Mouse (Mus musculus) embryonic facial prominence, embryonic 11.5 days (tissue): ENCODE measurements around the gene Rexo1. TPM values are rescaled to one million over a fixed set of nuclear protein-coding genes. Genes with fewer than 3 reads are reported as not detected.

Source experiments
- ATAC-seq: fragments of 200-750 bp; cut with Nextera tagmentation; replicated peaks from 2 replicates; pipeline ENCODE4 v1.8.0; 2017; ENCODE audit warnings: low read depth; ENCODE audit not compliant: insufficient number of reproducible peaks, low FRiP score, low TSS enrichment
- DNase-seq: peaks from one replicate; pipeline ENCODE4 v3.0.0-alpha.2; 2015; ENCODE audit warnings: low spot score
- H3K27ac ChIP-seq: fragments of 300-500 bp; sonication (generic); replicated peaks from 2 replicates; pipeline ENCODE4 v1.5.1; 2014; ENCODE audit warnings: mild to moderate bottlenecking, low read depth, low read length, control low read depth
- H3K27me3 ChIP-seq: fragments of 300-500 bp; sonication (generic); 2 replicates; pipeline ENCODE4 v1.6.1; 2014; ENCODE audit warnings: mild to moderate bottlenecking, low read length, moderate library complexity, mixed read lengths; ENCODE audit not compliant: control insufficient read depth, insufficient read depth
- H3K36me3 ChIP-seq: fragments of 300-500 bp; sonication (generic); replicated peaks from 2 replicates; pipeline ENCODE4 v1.6.1; 2014; ENCODE audit warnings: low read depth, mild to moderate bottlenecking, low read length, moderate library complexity, mixed read lengths; ENCODE audit not compliant: control insufficient read depth, insufficient read depth
- H3K4me1 ChIP-seq: fragments of 300-500 bp; sonication (generic); 2 replicates; pipeline ENCODE4 v1.6.1; 2014; ENCODE audit warnings: low read length, mixed read lengths; ENCODE audit not compliant: control insufficient read depth, insufficient read depth
- H3K4me2 ChIP-seq: fragments of 300-500 bp; sonication (generic); 2 replicates; pipeline ENCODE4 v1.6.1; 2014; ENCODE audit warnings: low read depth, mild to moderate bottlenecking, control low read depth, low read length, moderate library complexity
- H3K4me3 ChIP-seq: fragments of 300-500 bp; sonication (generic); 2 replicates; pipeline ENCODE4 v1.5.1; 2014; ENCODE audit warnings: low read depth, low read length, control low read depth
- H3K9ac ChIP-seq: fragments of 300-500 bp; sonication (generic); replicated peaks from 2 replicates; pipeline ENCODE4 v1.6.1; 2014; ENCODE audit warnings: mild to moderate bottlenecking, control low read depth, low read length
- H3K9me3 ChIP-seq: fragments of 300-500 bp; sonication (generic); replicated peaks from 2 replicates; pipeline ENCODE4 v1.6.1; 2016; ENCODE audit warnings: mild to moderate bottlenecking, low read length, inconsistent platforms, mixed read lengths; ENCODE audit not compliant: control insufficient read depth
- whole genome bisulfite sequencing: fragments of 180-500 bp; shearing (Covaris S2); extraction: QIAGEN DNeasy Blood & Tissue Kit; methylation state at CpG from one replicate; pipeline ENCODE4 v1.1.7; 2014; 5-methylcytosine and 5-hydroxymethylcytosine counted together
- polyA plus RNA-seq: library from polyadenylated mRNA; unstranded; fragments of >200 nt; fragmentation: Nextera tagmentation; extraction: Ambion mirVana; gene quantifications from 2 replicates; pipeline ENCODE4 v1.2.1, GENCODE M21; 2014

Gene Rexo1
- 17.1 and 20.6 TPM in 2 replicates for polyA plus RNA-seq

DNA sequence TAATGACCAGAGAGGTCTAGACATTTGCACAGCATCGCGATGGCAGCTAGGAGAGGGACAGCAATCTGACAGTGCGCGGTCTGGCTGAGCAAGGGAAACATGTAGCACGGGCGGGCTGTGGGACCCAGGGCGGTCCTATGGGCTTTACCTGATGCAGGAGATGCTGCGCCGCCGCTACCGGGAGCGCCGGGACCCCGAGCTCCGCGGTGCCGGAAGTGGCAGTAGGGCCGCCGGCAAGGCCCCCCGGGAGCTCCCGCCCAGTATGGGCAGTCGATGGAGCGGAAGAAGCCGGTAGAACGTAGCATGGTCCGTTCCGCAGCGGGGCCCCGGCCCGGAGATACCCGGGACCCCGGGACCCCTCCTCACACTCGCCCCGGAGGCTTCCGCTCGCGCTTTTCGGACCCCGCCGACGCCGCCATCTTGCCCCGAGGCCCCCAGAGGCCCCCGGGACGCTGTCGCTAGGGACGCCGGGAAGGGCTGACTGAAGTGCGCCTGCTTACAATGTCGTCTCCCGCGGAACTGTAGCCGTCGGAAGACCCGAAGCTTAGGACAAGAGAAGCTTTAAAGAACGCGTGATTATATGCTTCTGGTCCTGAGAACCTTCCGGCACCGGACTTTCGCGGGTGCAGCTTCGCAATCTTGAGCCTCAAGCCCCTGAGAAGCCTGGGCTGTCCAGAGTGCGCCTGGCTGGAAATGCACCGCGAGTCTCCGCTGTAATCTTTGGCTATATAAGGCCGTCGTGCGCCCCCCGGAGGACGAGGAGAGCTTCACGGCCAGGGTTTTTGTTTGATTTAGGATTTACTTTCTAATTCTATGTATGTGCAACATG, at the start of gene Rexo1:
Gene Rexo1 (minus strand): TSS at position 445 of the 829 bp plus-strand sequence.
- under 1% methylated on average over 72 of the region's 72 CpGs for WGBS
- ATAC-seq (peak; percentile 60), DNase-seq (peak; percentile 96)
- H3K9me3 ChIP-seq, result no peaks in the 10 kb centered on the region
- peaks cover 4% of the 10 kb centered on the region for H3K4me1 ChIP-seq
- H3K36me3 ChIP-seq, result no peaks in the 10 kb centered on the region
- H3K4me2 ChIP-seq, result peak within 1 kb of the TSS; percentile 84
- peak within 1 kb of the TSS; percentile 95 for H3K9ac ChIP-seq
- H3K4me3 ChIP-seq, result peak within 1 kb of the TSS; percentile 97
- no peaks in the 10 kb centered on the region for H3K27me3 ChIP-seq
- H3K27ac ChIP-seq, result peak within 1 kb of the TSS; percentile 70

DNA sequence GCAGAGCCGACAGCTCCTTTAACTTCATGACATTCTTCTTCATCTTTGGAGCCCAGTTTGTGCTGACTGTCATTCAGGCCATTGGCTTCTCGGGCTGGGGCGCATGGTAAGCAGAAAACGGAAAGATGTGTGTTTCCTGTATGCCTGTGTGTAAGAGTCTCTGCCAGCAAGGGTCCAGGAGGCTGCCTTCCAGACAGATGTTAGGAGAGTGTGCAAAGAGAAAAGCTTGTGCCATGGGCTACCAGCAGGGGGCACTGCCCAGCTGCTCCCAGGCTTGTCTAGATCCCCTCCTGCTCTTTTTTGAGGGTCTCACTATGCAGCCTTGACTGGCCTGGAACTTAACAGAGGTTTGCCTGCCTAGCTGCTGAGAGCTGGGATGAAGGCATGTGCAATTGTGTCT, 49.7 kb upstream of the Rexo1 start:
- Histone ChIP-seq H3K9me3 (no peaks in the 10 kb centered on the region), H3K27me3 (no peaks in the 10 kb centered on the region), H3K27ac (0 out of 2 replicates have a peak overlapping the region, but pooled peaks have one; percentile 11), H3K4me3 (no peak overlapping the region), H3K4me2 (no peak overlapping the region), H3K36me3 (peaks cover 12% of the 10 kb centered on the region), H3K4me1 (no peaks in the 10 kb centered on the region), H3K9ac (no peak overlapping the region; the same call in 1 of the 2 replicates)
- DNase-seq, result peak; percentile 63
- 75% methylated on average over 4 of the region's 4 CpGs for WGBS
- no peak for ATAC-seq

DNA sequence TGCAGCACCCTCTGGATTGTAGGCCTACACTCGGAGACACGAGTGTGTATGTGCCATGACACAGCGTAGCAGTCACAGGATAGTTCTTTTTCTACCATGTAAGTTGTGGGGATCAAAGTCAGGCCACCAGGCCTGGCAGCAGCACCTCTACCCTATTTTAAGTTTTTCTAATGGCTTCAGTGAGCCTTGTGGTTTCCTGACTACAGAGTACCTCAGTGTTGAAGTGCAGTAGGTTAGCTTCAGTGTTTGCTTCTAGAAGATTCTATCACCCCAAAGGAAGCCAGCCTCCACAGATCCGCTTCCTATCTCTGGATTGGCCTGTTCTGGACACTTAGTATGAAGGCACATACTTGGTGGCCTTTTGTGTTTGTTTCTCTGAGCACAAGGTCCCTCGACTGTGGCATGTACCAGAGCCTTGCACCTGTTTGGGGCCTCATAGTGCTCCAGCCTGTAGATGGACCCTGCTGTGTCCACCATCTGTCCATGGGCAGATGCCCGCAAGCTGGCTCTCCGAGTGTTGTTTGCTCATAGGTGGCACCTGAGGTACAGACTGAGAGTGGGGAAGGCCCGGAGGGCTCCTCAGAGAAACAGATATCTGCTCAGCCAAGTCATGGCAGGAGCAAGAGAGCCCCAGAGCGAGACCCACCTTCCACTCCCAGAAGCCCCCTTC, 48.9 kb upstream of the Rexo1 start:
- H3K9me3 ChIP-seq, result no peaks in the 10 kb centered on the region
- H3K36me3 ChIP-seq, result peaks cover 12% of the 10 kb centered on the region
- H3K4me3 ChIP-seq, result no peak overlapping the region
- H3K4me1 ChIP-seq, result no peaks in the 10 kb centered on the region
- WGBS, result 92% methylated on average over 9 of the region's 9 CpGs
- no peak overlapping the region for H3K27ac ChIP-seq
- H3K4me2 ChIP-seq, result no peak overlapping the region
- H3K27me3 ChIP-seq, result no peaks in the 10 kb centered on the region
- ATAC-seq (no peak), DNase-seq (no peak)
- H3K9ac ChIP-seq, result no peak overlapping the region

DNA sequence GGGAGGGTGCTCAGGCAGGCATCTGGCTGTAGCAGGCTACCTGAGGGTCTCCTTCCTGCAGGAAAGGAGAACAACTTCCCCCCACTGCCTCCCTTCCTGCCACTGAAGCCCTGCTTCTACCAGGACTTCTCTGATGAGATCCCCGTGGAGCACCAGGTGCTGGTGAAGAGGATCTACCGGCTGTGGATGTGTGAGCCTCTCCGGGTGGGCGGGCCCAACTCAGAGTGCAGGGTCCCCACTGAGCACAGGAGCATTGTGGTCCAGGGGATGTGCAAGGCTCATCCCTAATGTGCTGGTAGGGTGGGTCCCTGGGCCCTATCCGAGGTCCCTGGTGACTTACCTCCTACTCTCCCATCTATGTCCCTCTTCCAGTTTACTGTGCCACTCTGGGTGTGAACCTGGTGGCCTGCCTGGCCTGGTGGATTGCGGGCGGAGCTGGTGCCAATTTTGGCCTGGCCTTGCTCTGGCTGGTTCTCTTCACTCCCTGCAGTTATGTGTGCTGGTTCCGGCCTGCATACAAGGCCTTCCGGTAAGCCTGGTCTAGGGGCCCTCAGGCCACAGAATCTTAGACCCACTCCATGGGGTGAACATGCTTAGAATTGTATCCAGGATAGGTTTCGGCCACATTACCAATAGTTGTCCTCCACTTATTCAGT, 48.0 kb upstream of the Rexo1 start:
- Histone ChIP-seq H3K27ac (no peak overlapping the region), H3K9me3 (no peaks in the 10 kb centered on the region), H3K36me3 (peaks cover 12% of the 10 kb centered on the region), H3K4me3 (no peak overlapping the region), H3K4me1 (no peaks in the 10 kb centered on the region), H3K27me3 (no peaks in the 10 kb centered on the region), H3K4me2 (no peak overlapping the region), H3K9ac (no peak overlapping the region)
- ATAC-seq, result no peak
- WGBS, result 94% methylated on average over 10 of the region's 10 CpGs
- DNase-seq, result no peak

DNA sequence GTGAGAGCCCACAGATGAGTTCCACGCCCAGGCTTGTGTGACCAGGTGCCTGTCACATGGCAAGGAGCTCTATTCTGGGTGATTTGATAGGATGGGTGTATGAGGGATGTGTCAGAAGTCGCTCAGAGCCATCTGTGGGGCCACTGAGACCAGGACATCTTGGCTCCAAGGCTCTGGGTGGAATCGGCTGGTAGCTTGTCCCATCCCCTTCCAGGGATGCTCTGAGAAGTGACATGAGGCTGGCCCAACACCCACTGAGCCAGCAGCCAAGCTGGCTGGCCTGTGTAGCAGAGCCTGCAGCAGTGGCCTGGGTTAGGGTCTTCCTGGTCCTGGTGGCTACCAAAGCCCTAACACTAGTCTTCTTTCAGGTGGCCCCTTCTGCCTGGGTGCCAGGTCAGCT, 47.1 kb upstream of the Rexo1 start:
- no peak overlapping the region for H3K27ac ChIP-seq
- peaks cover 7% of the 10 kb centered on the region for H3K4me1 ChIP-seq
- H3K9me3 ChIP-seq, result no peaks in the 10 kb centered on the region
- H3K9ac ChIP-seq, result no peak overlapping the region
- 88% methylated on average over 3 of the region's 3 CpGs for WGBS
- H3K4me2 ChIP-seq, result no peak overlapping the region
- no peak overlapping the region for H3K4me3 ChIP-seq
- DNase-seq (no peak), ATAC-seq (no peak)
- H3K36me3 ChIP-seq, result peaks cover 12% of the 10 kb centered on the region
- H3K27me3 ChIP-seq, result no peaks in the 10 kb centered on the region

DNA sequence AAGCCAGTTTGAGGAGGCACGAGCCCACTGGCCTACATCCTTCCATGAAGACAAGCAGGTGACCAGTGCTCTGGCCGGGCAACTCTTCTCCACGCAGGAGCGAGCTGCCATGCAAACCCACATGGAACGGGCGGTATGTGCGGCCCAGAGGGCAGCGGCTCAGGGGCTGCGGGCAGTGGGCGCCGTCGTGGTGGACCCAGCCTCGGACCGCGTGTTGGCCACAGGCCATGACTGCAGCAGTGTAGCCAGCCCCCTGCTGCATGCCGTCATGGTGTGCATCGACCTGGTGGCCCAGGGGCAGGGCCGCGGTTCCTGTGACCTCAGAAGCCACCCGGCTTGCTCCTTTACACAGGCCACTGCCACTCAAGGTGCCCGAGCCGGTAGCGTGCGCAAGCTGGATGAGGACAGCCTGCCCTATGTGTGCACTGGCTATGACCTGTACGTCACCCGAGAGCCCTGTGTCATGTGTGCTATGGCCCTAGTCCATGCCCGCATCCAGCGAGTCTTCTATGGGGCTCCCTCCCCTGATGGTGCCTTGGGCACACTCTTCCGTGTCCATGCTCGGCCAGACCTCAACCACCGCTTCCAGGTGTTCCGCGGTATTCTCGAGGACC, 45.5 kb upstream of the Rexo1 start:
- DNase-seq (no peak), ATAC-seq (no peak)
- H3K36me3 ChIP-seq, result peaks cover 7% of the 10 kb centered on the region
- H3K4me3 ChIP-seq, result no peak overlapping the region
- no peak overlapping the region for H3K4me2 ChIP-seq
- H3K9me3 ChIP-seq, result no peaks in the 10 kb centered on the region
- no peak overlapping the region for H3K9ac ChIP-seq
- H3K27me3 ChIP-seq, result no peaks in the 10 kb centered on the region
- H3K4me1 ChIP-seq, result peaks cover 7% of the 10 kb centered on the region
- no peak overlapping the region for H3K27ac ChIP-seq
- 95% methylated on average over 34 of the region's 34 CpGs for WGBS

DNA sequence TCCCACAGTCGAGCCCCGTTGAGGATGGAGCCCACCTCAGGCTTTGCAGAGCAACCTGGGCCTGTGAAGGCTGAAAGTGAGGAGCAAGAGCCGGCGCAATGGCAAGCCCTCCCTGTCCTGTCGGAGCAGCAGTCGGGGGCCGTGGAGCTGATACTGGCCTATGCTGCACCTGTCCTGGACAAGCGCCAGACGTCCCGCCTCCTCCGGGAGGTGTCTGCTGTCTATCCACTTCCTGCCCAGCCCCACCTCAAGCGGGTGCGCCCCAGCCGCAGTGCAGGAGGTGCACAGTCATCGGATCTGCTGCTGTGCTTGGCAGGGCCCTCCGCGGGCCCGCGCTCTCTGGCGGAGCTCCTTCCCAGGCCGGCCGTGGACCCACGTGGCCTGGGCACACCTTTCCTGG, 44.9 kb upstream of the Rexo1 start:
- Histone ChIP-seq H3K4me3 (no peak overlapping the region), H3K9ac (no peak overlapping the region), H3K36me3 (peaks cover 7% of the 10 kb centered on the region), H3K4me1 (peaks cover 7% of the 10 kb centered on the region), H3K27me3 (no peaks in the 10 kb centered on the region), H3K4me2 (no peak overlapping the region), H3K9me3 (no peaks in the 10 kb centered on the region), H3K27ac (no peak overlapping the region)
- 96% methylated on average over 23 of the region's 23 CpGs for WGBS
- ATAC-seq (no peak), DNase-seq (no peak)
